ENCODE assay signal across 8 mouse cellular contexts in genomic region chr17:28951831-28952799, GRCm38 (mm10). TPM values are rescaled to one million over a fixed set of nuclear protein-coding genes. Genes with fewer than 3 reads are reported as not detected.
A peak's percentile ranks its signal among the peaks of the same experiment; 100 is the strongest.
DNase-seq lines count a peak whose midpoint lies in the region; ATAC-seq and TF ChIP-seq lines count a peak whose summit lies in the region.

Kctd20 (plus strand) TSS chr17:28951950.

- peak within 1 kb of the TSS; percentile 86 for H3K4me3 ChIP-seq in cortical plate, adult 2 months (ENCODE audit: insufficient read depth, low read length)

- ATAC-seq in activated CD4-positive, CD25-positive, alpha-beta regulatory T cell, adult 4 months = peak; percentile 67
- peak; percentile 76 for ATAC-seq in megakaryocyte progenitor cell, adult 5-6 weeks (replicated peaks; ENCODE audit: poor library complexity)

- DNase-seq in gastrocnemius, postnatal 10 days = peak; percentile 95
- DNase-seq in induced T-regulatory cell, adult 2 months (ENCODE audit: low read depth) = peak; percentile 95
- peak; percentile 55 to 88 for DNase-seq in left cerebral cortex, adult 9 months (ENCODE audit: low spot score in 2 of 2)
- DNase-seq in right cerebral cortex, postnatal 14 days = peak; percentile 85
- DNase-seq in urinary bladder, postnatal 36 days (ENCODE audit: low spot score in 2 of 2) = peak; percentile 90 to 91

- no peak for TF ChIP-seq CTCF in cortical plate, adult 2 months (IDR thresholded peaks at IDR 0.05; ENCODE audit: extremely low read depth, insufficient read depth, low read length)

- peak within 1 kb of the TSS; percentile 99 for H3K27ac ChIP-seq in cortical plate, adult 2 months (ENCODE audit: insufficient read depth, low read length)

- peaks cover 6% of the 10 kb centered on the region; the same call in 1 of the 2 replicates for H3K4me1 ChIP-seq in cortical plate, adult 2 months (ENCODE audit: control insufficient read depth, insufficient read depth, low read length)

- peak; percentile 74 for TF ChIP-seq POLR2A in cortical plate, adult 2 months (IDR thresholded peaks at IDR 0.05; ENCODE audit: extremely low read depth, insufficient read depth, low read length)

RNA-seq across cellular contexts. Expression of gene Kctd20, which starts in this region (rescaled TPM):
- 10 to 100 TPM; 32.0 to 47.5 TPM for polyA plus RNA-seq in activated CD4-positive, CD25-positive, alpha-beta regulatory T cell, adult 4 months (2017; shearing (Covaris generic))
- polyA plus RNA-seq in cortical plate, adult 2 months (2012; rRNA removed) = 46.5 and 50.0 TPM in 2 replicates
- total RNA-seq in gastrocnemius, postnatal 10 days (2021) = 10 to 100 TPM; 35.9 to 42.8 TPM
- 74.0 and 89.7 TPM in 2 replicates for total RNA-seq in megakaryocyte progenitor cell, adult 5-6 weeks (2015)
- 130 and 137 TPM in 2 replicates for total RNA-seq in megakaryocyte progenitor cell, adult 5-6 weeks (2017)

Comparison
In these comparisons a context has a peak if more than half of its experiments do, and no peak if none do; other contexts are left out.
1. Peak in every context shown above with its lines: DNase-seq, ATAC-seq, H3K4me3 ChIP-seq and H3K27ac ChIP-seq.